Mouse (Mus musculus): ENCODE measurements around the gene Cd55b.

DNA sequence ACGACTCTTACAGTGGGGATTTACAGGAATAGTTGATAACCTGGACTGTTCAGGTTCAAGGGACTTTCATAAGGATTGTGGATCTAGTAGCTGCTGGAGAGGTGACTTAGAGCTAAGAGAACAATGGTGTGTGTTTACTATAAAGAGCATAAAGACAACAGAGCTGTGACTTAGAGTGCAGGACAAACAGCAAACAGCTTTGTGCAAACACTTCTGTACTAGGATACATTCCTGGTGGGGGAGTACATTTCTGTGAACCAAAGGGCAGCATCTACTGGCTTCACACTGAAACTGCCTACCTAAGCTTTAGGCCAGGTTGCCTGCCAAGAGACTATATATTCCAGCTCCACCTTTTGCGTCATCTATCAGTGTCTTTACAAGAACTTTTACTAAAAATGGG, 32.3 kb upstream of the Cd55b start:
- TF ChIP-seq CTCF (IDR thresholded peaks at IDR 0.05) (0 out of 2 replicates have a peak, but pooled peaks have one; percentile 7), EP300 (IDR thresholded peaks at IDR 0.05) (no peak)

Measured in lung, postnatal 0 days (tissue).